Mouse (Mus musculus) B cell, adult 2 months (primary cell): ENCODE measurements around the gene Macrod1.
"Not testable (repeated sequence)": the region's sequence is repeated elsewhere in the genome, so short reads cannot be mapped to it uniquely, and the experiment has no call there.

Experiments
- DNase-seq, 2 experiments: peaks; one replicate each; pipeline ENCODE4 v3.0.0; 2022

Macrod1 gene

GRCm38 (mm10) chr19:7056248-7057087, at the start of gene Macrod1:
TSS of gene Macrod1 (plus strand) at chr19:7056810.
- DNase-seq, result peak; percentile 79 to 82

- no peak for DNase-seq
Observed at GRCm38 (mm10) chr19:7006892-7007593, 49.6 kb upstream of the Macrod1 start.

GRCm38 (mm10) chr19:7012426-7012825, 44.2 kb upstream of the Macrod1 start:
- no peak for DNase-seq

GRCm38 (mm10) chr19:7013984-7014383, 42.6 kb upstream of the Macrod1 start:
- DNase-seq, result no peak

- no peak for DNase-seq
Observed at GRCm38 (mm10) chr19:7014481-7015135, 42.0 kb upstream of the Macrod1 start.

GRCm38 (mm10) chr19:7017541-7018457, 38.8 kb upstream of the Macrod1 start:
- DNase-seq, result peak; percentile 63 to 72

GRCm38 (mm10) chr19:7018546-7018945, 38.1 kb upstream of the Macrod1 start:
- DNase-seq, result peak in 1 of 2 experiments; percentile 32

- peak; percentile 76 for DNase-seq
Observed at GRCm38 (mm10) chr19:7019191-7019590, 37.4 kb upstream of the Macrod1 start, which contains the start of gene Fermt3. TSS of gene Fermt3 (minus strand) at chr19:7019469.

GRCm38 (mm10) chr19:7020224-7020641, 36.4 kb upstream of the Macrod1 start:
- peak; percentile 71 to 73 for DNase-seq

- no peak for DNase-seq
Observed at GRCm38 (mm10) chr19:7029531-7029930, 27.1 kb upstream of the Macrod1 start.

- no peak for DNase-seq
Observed at GRCm38 (mm10) chr19:7034006-7034405, 22.6 kb upstream of the Macrod1 start.

- DNase-seq, result peak; percentile 62 to 66
Observed at GRCm38 (mm10) chr19:7039088-7039720, 17.4 kb upstream of the Macrod1 start.

- DNase-seq, result peak; percentile 93 to 96
Observed at GRCm38 (mm10) chr19:7039841-7040636, 16.6 kb upstream of the Macrod1 start, which contains the start of gene Stip1. TSS of gene Stip1 (minus strand) at chr19:7039967.

- no peak for DNase-seq
Observed at GRCm38 (mm10) chr19:7040637-7041130, 15.9 kb upstream of the Macrod1 start.

- no peak for DNase-seq
Observed at GRCm38 (mm10) chr19:7041171-7041570, 15.4 kb upstream of the Macrod1 start.

GRCm38 (mm10) chr19:7044279-7044678, 12.3 kb upstream of the Macrod1 start:
- no peak for DNase-seq

- no peak for DNase-seq
Observed at GRCm38 (mm10) chr19:7044706-7045105, 11.9 kb upstream of the Macrod1 start.

- DNase-seq, result not testable (repeated sequence)
Observed at GRCm38 (mm10) chr19:7053382-7053781, 3.2 kb upstream of the Macrod1 start.

GRCm38 (mm10) chr19:7054772-7055171, 1.8 kb upstream of the Macrod1 start:
- no peak for DNase-seq

- DNase-seq, result no peak
Observed at GRCm38 (mm10) chr19:7055173-7055572, 1.4 kb upstream of the Macrod1 start.
